Mouse (Mus musculus) G1E-ER4 (cell line): ENCODE measurements around the gene Hoxd10. TPM values are rescaled to one million over a fixed set of nuclear protein-coding genes. Genes with fewer than 3 reads are reported as not detected.

Source experiments
- GATA1 ChIP-seq: IDR thresholded peaks from one replicate; pipeline ENCODE4 v1.8.0; 2012; ENCODE audit warnings: low read length, inconsistent platforms
- polyA plus RNA-seq: library from polyadenylated mRNA; stranded (reverse); fragments of >175 nt; gene quantifications from 2 replicates; pipeline ENCODE4 v1.2.3, GENCODE M21; 2012

The Hoxd10 gene
- polyA plus RNA-seq, 1 experiment, result not detected

GRCm38 (mm10) chr2:74715504-74716241 lies 23.9 kb downstream of the Hoxd10 start:
- no peak for TF ChIP-seq GATA1

- TF ChIP-seq GATA1, result no peak
Measured at GRCm38 (mm10) chr2:74720384-74720783, 28.7 kb downstream of the Hoxd10 start.

GRCm38 (mm10) chr2:74720955-74721491 lies 29.3 kb downstream of the Hoxd10 start:
- TF ChIP-seq GATA1, result no peak

- no peak for TF ChIP-seq GATA1
Measured at GRCm38 (mm10) chr2:74721882-74722281, 30.2 kb downstream of the Hoxd10 start.

- no peak for TF ChIP-seq GATA1
Measured at GRCm38 (mm10) chr2:74722949-74723348, 31.2 kb downstream of the Hoxd10 start.

- no peak for TF ChIP-seq GATA1
Measured at GRCm38 (mm10) chr2:74724244-74725015, 32.7 kb downstream of the Hoxd10 start.

GRCm38 (mm10) chr2:74725171-74725570 lies 33.4 kb downstream of the Hoxd10 start:
- TF ChIP-seq GATA1, result no peak

GRCm38 (mm10) chr2:74726551-74726950 lies 34.8 kb downstream of the Hoxd10 start, which contains the start of gene Gm28230:
Gene Gm28230 (plus strand): TSS chr2:74726728.
- TF ChIP-seq GATA1, result no peak

- TF ChIP-seq GATA1, result no peak
Measured at GRCm38 (mm10) chr2:74726973-74727639, 35.4 kb downstream of the Hoxd10 start.

GRCm38 (mm10) chr2:74727640-74728302 lies 36.0 kb downstream of the Hoxd10 start:
- no peak for TF ChIP-seq GATA1

GRCm38 (mm10) chr2:74728303-74728680 lies 36.6 kb downstream of the Hoxd10 start:
- TF ChIP-seq GATA1, result no peak

GRCm38 (mm10) chr2:74730331-74730730 lies 38.6 kb downstream of the Hoxd10 start:
- TF ChIP-seq GATA1, result no peak

GRCm38 (mm10) chr2:74731055-74731454 lies 39.3 kb downstream of the Hoxd10 start:
- TF ChIP-seq GATA1, result no peak

GRCm38 (mm10) chr2:74731799-74732512 lies 40.2 kb downstream of the Hoxd10 start:
- no peak for TF ChIP-seq GATA1
